Mouse (Mus musculus) limb, embryonic 14.5 days (tissue): ENCODE results near the gene Fcgr1. TPM values are rescaled to one million over a fixed set of nuclear protein-coding genes. Genes with fewer than 3 reads are reported as not detected.
A peak's percentile ranks its signal among the peaks of the same experiment; 100 is the strongest.
"Not testable (repeated sequence)": the region's sequence is repeated elsewhere in the genome, so short reads cannot be mapped to it uniquely, and the experiment has no call there.

Experiments used
- ATAC-seq: fragments of 200-750 bp; cut with Nextera tagmentation; 2 replicates; pipeline ENCODE4 v1.8.0; 2017; ENCODE audit warnings: low read depth, moderate number of reproducible peaks, moderate TSS enrichment; ENCODE audit not compliant: low FRiP score
- DNase-seq: peaks from one replicate; pipeline ENCODE4 v3.0.0-alpha.2; 2015; ENCODE audit warnings: low spot score
- H3K27ac ChIP-seq: fragments of 300-500 bp; sonication (generic); replicated peaks from 2 replicates; pipeline ENCODE4 v1.5.1; 2014; ENCODE audit warnings: low read depth, mild to moderate bottlenecking, low read length, moderate library complexity, mixed read lengths
- H3K27me3 ChIP-seq: fragments of 300-500 bp; sonication (generic); 2 replicates; pipeline ENCODE4 v1.6.1; 2014; ENCODE audit warnings: low read length, mixed read lengths; ENCODE audit not compliant: control insufficient read depth, insufficient read depth
- H3K36me3 ChIP-seq: fragments of 300-500 bp; sonication (generic); 2 replicates; pipeline ENCODE4 v1.6.1; 2014; ENCODE audit warnings: mild to moderate bottlenecking, low read length, moderate library complexity, mixed read lengths; ENCODE audit not compliant: control insufficient read depth, insufficient read depth
- H3K4me1 ChIP-seq: fragments of 300-500 bp; sonication (generic); 2 replicates; pipeline ENCODE4 v1.6.1; 2014; ENCODE audit warnings: antibody characterized with exemption, low read length, mixed read lengths; ENCODE audit not compliant: control insufficient read depth, insufficient read depth
- H3K4me2 ChIP-seq: fragments of 300-500 bp; sonication (generic); replicated peaks from 2 replicates; pipeline ENCODE4 v1.6.1; 2014; ENCODE audit warnings: low read depth, mild to moderate bottlenecking, low read length, moderate library complexity; ENCODE audit not compliant: severe bottlenecking
- H3K4me3 ChIP-seq: fragments of 300-500 bp; sonication (generic); replicated peaks from 2 replicates; pipeline ENCODE4 v1.5.1; 2014; ENCODE audit warnings: low read length
- H3K9ac ChIP-seq: fragments of 300-500 bp; sonication (generic); 2 replicates; pipeline ENCODE4 v1.6.1; 2014; ENCODE audit warnings: mild to moderate bottlenecking, low read depth, low read length, moderate library complexity; ENCODE audit not compliant: severe bottlenecking
- H3K9me3 ChIP-seq: fragments of 300-500 bp; sonication (generic); 2 replicates; pipeline ENCODE4 v1.6.1; 2016; ENCODE audit warnings: low read length; ENCODE audit not compliant: control insufficient read depth
- POLR2A ChIP-seq: fragments of 200-500 bp; IDR thresholded peaks from 2 replicates; pipeline ENCODE4 v1.8.0; 2012; ENCODE audit warnings: inconsistent platforms, mild to moderate bottlenecking, moderate library complexity, borderline replicate concordance; ENCODE audit not compliant: insufficient read depth, insufficient read length; ENCODE audit errors: extremely low read depth
- WGBS: fragments of 180-500 bp; shearing (Covaris S2); extraction: QIAGEN DNeasy Blood & Tissue Kit; methylation state at CpG from one replicate; pipeline ENCODE4 v1.1.7; 2014; 5-methylcytosine and 5-hydroxymethylcytosine counted together
- polyA plus RNA-seq, 2 experiments: library from polyadenylated mRNA; depleted of rRNA in 1 of 2; stranded (reverse) in 1 of 2; unstranded in 1 of 2; fragments of >200 nt; fragmentation: Nextera tagmentation in 1 of 2; extraction: Ambion mirVana in 1 of 2; gene quantifications; 2 replicates each; pipeline versions ENCODE4 v1.2.1 to v1.2.3; 2012 to 2014

Gene Fcgr1
- polyA plus RNA-seq, 2 experiments = 3.1 to 3.3 TPM

GRCm38 (mm10) chr3:96240799-96241197, 53.0 kb downstream of the Fcgr1 start:
- no peak for DNase-seq
- H3K4me2 ChIP-seq = peak overlapping the region; percentile 40
- no peaks in the 10 kb centered on the region for H3K27me3 ChIP-seq
- 82% methylated on average over 9 of the region's 9 CpGs for WGBS
- peak overlapping the region; percentile 80 for H3K27ac ChIP-seq
- ATAC-seq = no peak
- H3K9ac ChIP-seq = peak overlapping the region; percentile 42
- peak overlapping the region; percentile 22 for H3K4me3 ChIP-seq
- H3K9me3 ChIP-seq = no peaks in the 10 kb centered on the region
- no peaks in the 10 kb centered on the region for H3K36me3 ChIP-seq
- no peak for TF ChIP-seq POLR2A
- peaks cover 19% of the 10 kb centered on the region for H3K4me1 ChIP-seq

- peak within 1 kb of the TSS; percentile 28 for H3K4me3 ChIP-seq
Observed at GRCm38 (mm10) chr3:96239949-96240798, 53.6 kb downstream of the Fcgr1 start, which contains the start of gene Hist2h2aa2. Gene Hist2h2aa2 (minus strand): TSS chr3:96240276.

GRCm38 (mm10) chr3:96238954-96239793, 54.6 kb downstream of the Fcgr1 start, which contains the start of gene Hist2h3c2:
Gene Hist2h3c2 (minus strand): TSS chr3:96239127.
- Histone ChIP-seq H3K4me1 (peaks cover 15% of the 10 kb centered on the region), H3K9ac (peak within 1 kb of the TSS; percentile 66), H3K4me3 (peak within 1 kb of the TSS; percentile 41), H3K4me2 (peak within 1 kb of the TSS; percentile 52), H3K27ac (peak within 1 kb of the TSS; percentile 68)
- not testable (repeated sequence) for H3K36me3 ChIP-seq, DNase-seq, H3K9me3 ChIP-seq, H3K27me3 ChIP-seq
- ATAC-seq = peak; percentile 86
- WGBS = 0% methylated on average over 9 of the region's 68 CpGs

More at GRCm38 (mm10) chr3:96239949-96240798, 53.6 kb downstream of the Fcgr1 start, which contains the start of gene Hist2h2aa2:
- Histone ChIP-seq H3K4me1 (peaks cover 19% of the 10 kb centered on the region), H3K27ac (peak within 1 kb of the TSS; percentile 80), H3K9ac (peak within 1 kb of the TSS; percentile 42), H3K4me2 (peak within 1 kb of the TSS; percentile 40)
- ATAC-seq = peak; percentile 84
- WGBS = 14% methylated on average over 9 of the region's 85 CpGs
- H3K27me3 ChIP-seq, H3K36me3 ChIP-seq, H3K9me3 ChIP-seq: not testable (repeated sequence)
- peak; percentile 40 for DNase-seq

- H3K4me3 ChIP-seq = peak overlapping the region; percentile 41
- H3K27me3 ChIP-seq = no peaks in the 10 kb centered on the region
- peak; percentile 45; the same call in 1 of the 2 replicates for TF ChIP-seq POLR2A
- H3K9me3 ChIP-seq = no peaks in the 10 kb centered on the region
- ATAC-seq (no peak), DNase-seq (peak; percentile 32)
- peak overlapping the region; percentile 68 for H3K27ac ChIP-seq
- H3K4me1 ChIP-seq = peaks cover 10% of the 10 kb centered on the region; the same call in 1 of the 2 replicates
- peak overlapping the region; percentile 52 for H3K4me2 ChIP-seq
- H3K36me3 ChIP-seq = no peaks in the 10 kb centered on the region
- peak overlapping the region; percentile 66 for H3K9ac ChIP-seq
- WGBS = under 1% methylated on average over 12 of the region's 12 CpGs
Observed at GRCm38 (mm10) chr3:96237904-96238511, 55.8 kb downstream of the Fcgr1 start.
